Mouse (Mus musculus): ENCODE data around the gene Cep97.

GRCm38 (mm10) chr16:55922079-55922478 lies 12.6 kb downstream of the Cep97 start:
- TF ChIP-seq CTCF (IDR thresholded peaks at IDR 0.05; ENCODE audit: low read depth, low read length) (no peak), POLR2AphosphoS5 (IDR thresholded peaks at IDR 0.05; ENCODE audit: insufficient replicate concordance, low read depth, low read length) (no peak), TAL1 (conservative IDR thresholded peaks at IDR 0.05; ENCODE audit: low read depth, low read length) (no peak), GATA1 (IDR thresholded peaks at IDR 0.05; ENCODE audit: borderline replicate concordance, low read length) (no peak)
